Comparison of ENCODE assay signal across 9 mouse cellular contexts in the genomic region with DNA sequence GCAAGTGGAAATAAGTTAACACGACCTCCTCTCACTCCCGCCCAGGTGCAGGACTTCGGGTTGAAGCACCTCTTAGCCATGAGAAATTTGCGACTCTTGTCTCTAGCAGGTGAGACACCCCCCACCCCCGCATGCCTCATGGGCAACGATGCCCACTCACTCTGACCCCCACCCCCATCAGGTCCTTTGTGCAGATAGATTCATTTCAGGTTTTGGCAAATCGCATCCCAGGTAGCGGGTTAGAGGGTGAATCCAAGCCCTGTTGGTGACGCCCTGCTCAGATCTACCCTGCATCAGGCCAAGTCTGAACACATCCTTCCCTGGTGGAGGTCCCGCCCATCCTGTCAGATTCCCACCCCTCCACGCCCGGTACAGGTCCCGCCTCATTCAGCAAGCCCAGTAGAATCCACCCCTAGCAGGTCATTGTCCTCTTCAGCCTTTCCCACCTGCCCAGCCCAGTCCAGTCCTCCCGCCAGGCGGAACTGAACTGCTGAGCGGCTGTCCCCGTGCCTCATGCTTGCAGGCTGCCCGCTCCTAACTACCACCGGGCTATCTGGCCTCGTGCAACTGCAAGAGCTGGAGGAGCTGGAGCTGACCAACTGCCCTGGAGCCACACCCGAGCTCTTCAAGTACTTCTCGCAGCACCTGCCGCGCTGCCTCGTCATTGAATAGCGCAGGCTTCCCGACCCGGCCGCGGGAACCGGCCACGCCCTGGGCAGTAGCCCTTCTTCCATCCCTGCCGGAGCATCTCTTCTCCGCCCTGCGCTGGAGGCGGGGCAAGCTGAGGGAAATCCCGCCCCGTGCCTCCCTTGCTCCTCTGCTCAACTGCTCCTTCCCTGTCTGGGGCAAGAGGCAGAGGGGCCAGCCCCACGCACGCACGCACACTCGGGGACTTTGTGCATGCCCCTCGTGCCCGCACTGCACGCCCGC. TPM values are rescaled to one million over a fixed set of nuclear protein-coding genes. Genes with fewer than 3 reads are reported as not detected.
DNase-seq lines count a peak whose midpoint lies in the region; ATAC-seq and TF ChIP-seq lines count a peak whose summit lies in the region.
"Had no signal": no experiment of that assay in that cellular context is flagged by ENCODE, and none has a peak within 500 bp of the region (broad histone marks: within the 10 kb centered on the region; RNA-seq: fewer than 3 reads in every experiment).

No protein-coding gene starts in this region.

- no peak for ATAC-seq in neural tube, embryonic 12.5 days (ENCODE audit: low FRiP score, low read depth)
- no peak for ATAC-seq in neural tube, embryonic 15.5 days (ENCODE audit: low FRiP score)
- peak; percentile 38; the same call in 1 of the 2 replicates for ATAC-seq in limb, embryonic 15.5 days (ENCODE audit: insufficient number of reproducible peaks, low FRiP score, low TSS enrichment, low read depth)

- H3K27me3 ChIP-seq in neural tube, embryonic 12.5 days (replicated peaks), result peaks cover 43% of the 10 kb centered on the region
- H3K27me3 ChIP-seq in neural tube, embryonic 15.5 days (replicated peaks), result peaks cover 38% of the 10 kb centered on the region
- peaks cover 68% of the 10 kb centered on the region for H3K27me3 ChIP-seq in limb, embryonic 15.5 days

- no peaks in the 10 kb centered on the region for H3K9me3 ChIP-seq in neural tube, embryonic 12.5 days
- H3K9me3 ChIP-seq in neural tube, embryonic 15.5 days (replicated peaks), result no peaks in the 10 kb centered on the region
- H3K9me3 ChIP-seq in limb, embryonic 15.5 days, result no peaks in the 10 kb centered on the region

- intact Hi-C loops in gastrocnemius, adult 2 months (cut with DNase I), result no loop called here

- peak overlapping the region; percentile 23; the same call in 1 of the 2 replicates for H3K4me3 ChIP-seq in gastrocnemius, adult 2 months
- H3K4me3 ChIP-seq in neural tube, embryonic 12.5 days, result 0 out of 2 replicates have a peak overlapping the region, but pooled peaks have one; percentile 11
- no peak overlapping the region for H3K4me3 ChIP-seq in neural tube, embryonic 15.5 days (replicated peaks)
- H3K4me3 ChIP-seq in limb, embryonic 15.5 days, result peak overlapping the region; percentile 19

- H3K4me2 ChIP-seq in neural tube, embryonic 12.5 days (replicated peaks), result peak overlapping the region; percentile 32
- no peak overlapping the region for H3K4me2 ChIP-seq in neural tube, embryonic 15.5 days
- peak overlapping the region; percentile 38 for H3K4me2 ChIP-seq in limb, embryonic 15.5 days

- TF ChIP-seq CTCF in gastrocnemius, adult 2 months (IDR thresholded peaks at IDR 0.05), result no peak

- no peak for DNase-seq in gastrocnemius, adult 2 months
- no peak for DNase-seq in gastrocnemius, postnatal 25 days
- peak; percentile 26 for DNase-seq in yolk sac, embryonic 10.5 days (ENCODE audit: low spot score)
- no peak for DNase-seq in spleen, postnatal 36 days (ENCODE audit: low spot score in 2 of 2)
- no peak for DNase-seq in thymus, postnatal 0 days (ENCODE audit: low spot score)

- peaks cover 7% of the 10 kb centered on the region for H3K4me1 ChIP-seq in neural tube, embryonic 12.5 days
- H3K4me1 ChIP-seq in neural tube, embryonic 15.5 days, result peaks cover 14% of the 10 kb centered on the region
- H3K4me1 ChIP-seq in limb, embryonic 15.5 days, result peaks cover 10% of the 10 kb centered on the region

- H3K9ac ChIP-seq in neural tube, embryonic 12.5 days, result no peak overlapping the region
- no peak overlapping the region for H3K9ac ChIP-seq in neural tube, embryonic 15.5 days (replicated peaks)
- no peak overlapping the region for H3K9ac ChIP-seq in limb, embryonic 15.5 days

- no peak overlapping the region for H3K27ac ChIP-seq in gastrocnemius, adult 2 months
- no peak overlapping the region for H3K27ac ChIP-seq in neural tube, embryonic 12.5 days
- H3K27ac ChIP-seq in neural tube, embryonic 15.5 days (replicated peaks), result no peak overlapping the region
- H3K27ac ChIP-seq in limb, embryonic 15.5 days, result no peak overlapping the region

- H3K36me3 ChIP-seq in neural tube, embryonic 12.5 days, result peaks cover 28% of the 10 kb centered on the region
- peaks cover 37% of the 10 kb centered on the region for H3K36me3 ChIP-seq in neural tube, embryonic 15.5 days
- no peaks in the 10 kb centered on the region for H3K36me3 ChIP-seq in limb, embryonic 15.5 days

- 7% methylated on average over 46 of the region's 46 CpGs for WGBS in neural tube, embryonic 12.5 days
- 12% methylated on average over 46 of the region's 46 CpGs for WGBS in neural tube, embryonic 15.5 days
- WGBS in limb, embryonic 15.5 days, result 7% methylated on average over 46 of the region's 46 CpGs

RNA-seq across cellular contexts. Expression of gene Wdr24, which starts 4.3 kb away (rescaled TPM):
- 10 to 100 TPM in 1 of 2 experiments, 1 to 10 TPM in 1; 8.7 to 10.0 TPM for total RNA-seq in gastrocnemius, adult 2 months (2021)
- total RNA-seq in gastrocnemius, postnatal 25 days (2021), result 10 to 100 TPM in 1 of 2 experiments, 1 to 10 TPM in 1; 9.3 to 10.5 TPM
- 27.6 and 28.6 TPM in 2 replicates for polyA plus RNA-seq in neural tube, embryonic 12.5 days (2016; fragmentation: Nextera tagmentation; extraction: Ambion mirVana)
- 26.5 and 29.9 TPM in 2 replicates for polyA plus RNA-seq in neural tube, embryonic 15.5 days (2015; fragmentation: Nextera tagmentation; extraction: Ambion mirVana)
- 24.6 and 26.5 TPM in 2 replicates for polyA plus RNA-seq in limb, embryonic 15.5 days (2015; fragmentation: Nextera tagmentation; extraction: Ambion mirVana)
- 25.8 and 27.3 TPM in 2 replicates for polyA plus RNA-seq in thymus, postnatal 0 days (2015; fragmentation: Nextera tagmentation; extraction: Ambion mirVana)

RNA-seq across cellular contexts. Expression of gene Jmjd8, which starts 9.6 kb away (rescaled TPM):
- 10 to 100 TPM; 11.5 to 13.0 TPM for total RNA-seq in gastrocnemius, adult 2 months (2021)
- 10 to 100 TPM; 14.3 to 18.9 TPM for total RNA-seq in gastrocnemius, postnatal 25 days (2021)
- 67.7 and 72.6 TPM in 2 replicates for polyA plus RNA-seq in neural tube, embryonic 12.5 days (2016; fragmentation: Nextera tagmentation; extraction: Ambion mirVana)
- polyA plus RNA-seq in neural tube, embryonic 15.5 days (2015; fragmentation: Nextera tagmentation; extraction: Ambion mirVana), result 48.5 and 49.8 TPM in 2 replicates
- 47.2 and 48.9 TPM in 2 replicates for polyA plus RNA-seq in limb, embryonic 15.5 days (2015; fragmentation: Nextera tagmentation; extraction: Ambion mirVana)
- polyA plus RNA-seq in thymus, postnatal 0 days (2015; fragmentation: Nextera tagmentation; extraction: Ambion mirVana), result 28.8 and 32.2 TPM in 2 replicates

RNA-seq across cellular contexts. Expression of gene Fbxl16, which starts 10.2 kb away (rescaled TPM):
- total RNA-seq in gastrocnemius, adult 2 months (2021), result 1 to 10 TPM; 1.4 to 2.2 TPM
- 1 to 10 TPM; 1.5 to 1.7 TPM for total RNA-seq in gastrocnemius, postnatal 25 days (2021)
- polyA plus RNA-seq in neural tube, embryonic 12.5 days (2016; fragmentation: Nextera tagmentation; extraction: Ambion mirVana), result 25.8 and 27.0 TPM in 2 replicates
- 31.3 and 40.9 TPM in 2 replicates for polyA plus RNA-seq in neural tube, embryonic 15.5 days (2015; fragmentation: Nextera tagmentation; extraction: Ambion mirVana)
- polyA plus RNA-seq in limb, embryonic 15.5 days (2015; fragmentation: Nextera tagmentation; extraction: Ambion mirVana), result 2.0 and 2.7 TPM in 2 replicates
- 0.12 TPM in 1 of 2 replicates, not detected in the other for polyA plus RNA-seq in thymus, postnatal 0 days (2015; fragmentation: Nextera tagmentation; extraction: Ambion mirVana)
- total RNA-seq: MEL had no signal

RNA-seq across cellular contexts. Expression of gene Stub1, which starts 14.1 kb away (rescaled TPM):
- total RNA-seq in gastrocnemius, adult 2 months (2021), result 10 to 100 TPM; 85.8 to 93.8 TPM
- 10 to 100 TPM; 76.9 to 84.4 TPM for total RNA-seq in gastrocnemius, postnatal 25 days (2021)
- polyA plus RNA-seq in neural tube, embryonic 12.5 days (2016; fragmentation: Nextera tagmentation; extraction: Ambion mirVana), result 293 and 301 TPM in 2 replicates
- 380 TPM in 2 replicates for polyA plus RNA-seq in neural tube, embryonic 15.5 days (2015; fragmentation: Nextera tagmentation; extraction: Ambion mirVana)
- polyA plus RNA-seq in limb, embryonic 15.5 days (2015; fragmentation: Nextera tagmentation; extraction: Ambion mirVana), result 346 and 387 TPM in 2 replicates
- 181 and 191 TPM in 2 replicates for polyA plus RNA-seq in thymus, postnatal 0 days (2015; fragmentation: Nextera tagmentation; extraction: Ambion mirVana)

RNA-seq across cellular contexts. Expression of gene Rhbdl1, which starts 18.0 kb away (rescaled TPM):
- 10 to 100 TPM; 17.2 to 20.2 TPM for total RNA-seq in gastrocnemius, adult 2 months (2021)
- 10 to 100 TPM; 18.3 to 20.8 TPM for total RNA-seq in gastrocnemius, postnatal 25 days (2021)
- polyA plus RNA-seq in neural tube, embryonic 12.5 days (2016; fragmentation: Nextera tagmentation; extraction: Ambion mirVana), result 8.1 and 8.6 TPM in 2 replicates
- polyA plus RNA-seq in neural tube, embryonic 15.5 days (2015; fragmentation: Nextera tagmentation; extraction: Ambion mirVana), result 45.9 and 56.9 TPM in 2 replicates
- polyA plus RNA-seq in limb, embryonic 15.5 days (2015; fragmentation: Nextera tagmentation; extraction: Ambion mirVana), result 1.8 and 2.6 TPM in 2 replicates
- polyA plus RNA-seq in thymus, postnatal 0 days (2015; fragmentation: Nextera tagmentation; extraction: Ambion mirVana), result 0.38 and 0.45 TPM in 2 replicates
